Mouse (Mus musculus): ENCODE results near the gene Sphk2.
A peak's percentile ranks its signal among the peaks of the same experiment; 100 is the strongest.

The Sphk2 gene

DNA sequence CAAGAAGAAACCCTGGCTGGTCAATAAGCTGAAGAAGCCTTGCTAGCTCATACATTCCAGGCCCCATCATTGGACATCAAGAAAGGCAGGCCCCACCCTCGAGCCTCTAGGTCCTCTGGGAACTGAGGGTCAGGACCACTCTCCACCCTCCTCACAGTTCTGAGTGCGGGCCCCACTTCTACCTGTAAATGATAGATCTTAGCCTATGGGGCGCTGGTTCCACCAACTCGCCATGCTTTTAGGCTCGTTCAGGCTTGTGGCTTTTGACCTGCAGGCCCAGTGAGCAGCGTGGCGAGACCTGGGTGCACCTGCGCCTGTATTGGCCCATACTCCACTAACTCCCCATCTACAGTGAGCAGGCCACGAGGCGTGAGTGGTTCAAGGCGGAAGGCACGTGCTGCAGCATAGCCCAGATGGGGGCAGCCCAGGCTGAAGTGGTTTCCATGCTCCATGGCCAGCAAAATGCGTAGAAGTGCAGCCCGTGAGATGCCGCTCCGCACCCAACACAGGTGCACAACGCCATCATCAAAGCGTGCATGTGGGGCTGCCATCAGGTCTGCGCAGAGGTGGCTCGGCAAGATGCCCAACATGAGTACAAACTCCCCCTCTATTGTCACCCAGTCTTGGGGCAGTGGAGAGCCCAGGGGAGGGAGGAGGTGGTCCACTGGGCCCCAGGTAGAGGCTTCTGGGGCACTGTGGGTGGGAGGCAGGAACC, 7.2 kb downstream of the Sphk2 start:
- no peak for DNase-seq (ENCODE audit: low spot score)

DNA sequence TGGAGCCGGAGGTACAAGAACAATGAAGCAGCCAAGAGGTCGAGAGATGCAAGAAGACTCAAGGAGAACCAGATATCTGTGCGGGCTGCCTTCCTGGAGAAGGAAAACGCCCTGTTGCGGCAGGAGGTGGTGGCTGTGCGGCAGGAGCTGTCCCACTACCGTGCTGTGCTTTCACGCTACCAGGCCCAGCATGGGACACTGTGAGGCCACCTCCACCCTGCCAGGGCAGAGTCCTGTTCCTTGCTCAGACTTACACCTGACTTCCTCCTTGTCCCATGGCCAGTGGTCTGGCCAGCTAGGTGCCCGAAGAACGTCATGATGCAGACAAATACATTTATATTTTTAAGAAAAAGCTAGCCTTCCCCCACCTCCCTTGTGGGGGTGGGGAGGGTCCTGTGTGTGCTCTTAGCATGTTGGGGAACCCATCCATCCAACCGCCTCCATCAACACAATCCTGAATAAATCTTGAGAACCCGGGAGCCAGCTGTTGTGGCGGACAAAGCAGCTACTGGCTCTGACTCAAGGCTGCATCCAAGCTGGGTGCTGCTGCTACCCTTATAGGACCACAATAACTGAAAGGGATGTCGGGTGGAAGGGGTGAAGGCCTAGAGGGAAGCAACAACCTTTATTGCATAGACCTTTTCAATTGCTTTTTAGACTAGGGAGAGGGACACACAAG, 8.0 kb downstream of the Sphk2 start:
- DNase-seq (ENCODE audit: low spot score) = no peak

DNA sequence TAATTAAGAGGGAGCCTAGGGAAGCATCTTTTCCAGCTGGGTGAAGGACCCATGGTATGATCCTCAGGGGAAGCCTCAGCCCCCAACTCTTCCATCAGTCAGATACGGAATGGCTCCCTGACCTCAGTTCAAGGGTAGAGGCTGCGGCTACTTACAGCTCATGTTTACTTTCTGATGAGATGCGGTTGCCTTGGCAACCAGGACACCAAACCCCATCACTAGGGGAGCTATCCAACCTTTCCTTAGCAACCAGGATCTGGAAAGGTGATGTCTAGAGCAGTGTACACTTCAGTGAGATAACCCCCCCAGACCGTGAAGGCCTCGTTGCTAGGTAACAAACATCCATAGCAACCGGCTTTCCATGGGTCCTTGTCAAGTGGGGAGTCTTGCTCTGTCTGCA, 8.8 kb downstream of the Sphk2 start:
- DNase-seq (ENCODE audit: low spot score) = peak; percentile 71

DNA sequence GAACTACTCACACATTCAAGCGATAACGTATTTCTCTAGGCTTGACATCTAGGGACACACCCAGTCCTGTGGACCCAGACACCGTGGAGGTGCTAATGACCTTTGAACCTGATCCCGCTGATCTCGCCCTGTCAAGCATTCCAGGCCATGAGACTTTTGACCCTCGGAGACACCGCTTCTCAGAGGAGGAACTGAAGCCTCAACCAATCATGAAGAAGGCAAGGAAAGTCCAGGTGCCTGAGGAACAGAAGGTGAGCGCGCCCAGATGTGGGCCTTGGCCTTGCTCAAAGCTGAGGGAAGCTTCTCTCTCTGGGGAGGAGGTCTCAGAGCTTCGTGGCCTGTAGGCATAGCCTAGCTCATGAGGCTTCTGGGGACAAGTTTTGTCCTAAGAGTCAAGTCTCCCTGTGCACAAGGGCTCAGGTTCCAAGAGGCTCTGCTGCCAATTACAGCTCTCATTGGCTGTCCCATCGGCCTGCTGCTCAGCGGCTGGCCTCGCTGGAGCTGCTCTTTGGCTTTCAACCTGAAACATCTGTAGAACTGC, 9.5 kb downstream of the Sphk2 start:
- peak; percentile 49 for DNase-seq (ENCODE audit: low spot score)

DNA sequence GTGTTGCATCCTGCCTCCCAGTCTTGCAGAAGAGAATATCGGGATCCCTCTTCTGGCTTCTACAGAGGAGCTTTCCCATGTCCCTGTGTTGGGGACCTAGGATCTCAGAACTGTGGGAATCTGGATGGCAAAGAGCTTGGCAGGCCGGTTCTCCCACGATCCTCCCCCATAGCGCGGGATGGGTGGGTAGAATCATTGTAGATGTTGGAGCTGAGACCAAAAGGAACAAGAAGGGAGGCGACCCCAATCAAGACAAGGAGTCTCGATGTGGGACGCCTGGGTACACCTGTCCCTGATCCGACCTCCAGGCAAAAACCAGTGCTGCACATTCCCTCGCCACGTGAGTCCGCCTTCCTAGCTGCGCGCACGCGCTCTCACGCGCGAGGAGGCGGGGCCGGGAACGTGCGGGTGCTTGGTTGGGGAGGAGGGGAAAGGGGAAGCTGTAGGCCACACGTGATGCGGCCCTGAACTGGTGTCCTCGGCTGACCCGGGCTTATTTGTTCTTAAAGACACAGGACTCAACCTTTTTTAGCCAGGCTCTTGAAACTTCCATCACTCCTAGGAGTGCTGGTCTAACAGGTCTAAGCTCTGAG, 10.3 kb downstream of the Sphk2 start:
- peak; percentile 94 for DNase-seq (ENCODE audit: low spot score)

DNA sequence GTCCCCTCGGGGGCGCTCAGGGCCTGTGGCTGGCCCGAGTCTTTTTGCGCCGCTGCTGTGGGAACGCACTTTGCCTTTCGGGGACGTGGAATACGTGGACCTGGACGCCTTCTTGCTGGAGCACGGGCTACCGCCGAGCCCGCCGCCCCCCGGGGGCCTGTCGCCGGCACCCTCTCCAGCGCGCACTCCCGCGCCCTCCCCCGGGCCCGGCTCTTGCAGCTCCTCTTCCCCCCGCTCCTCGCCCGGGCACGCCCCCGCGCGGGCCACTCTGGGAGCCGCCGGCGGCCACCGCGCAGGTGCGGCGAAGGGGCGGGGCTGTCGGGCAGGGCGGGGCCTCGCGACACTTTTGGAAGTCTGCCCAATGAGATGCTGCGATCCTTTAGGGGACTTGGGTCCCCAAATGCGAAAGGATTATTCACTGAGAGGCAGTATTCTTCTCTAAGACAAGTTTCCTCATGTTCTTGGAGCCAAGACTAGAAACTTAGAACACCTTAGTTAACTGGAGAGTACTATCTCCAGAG, 11.0 kb downstream of the Sphk2 start:
- DNase-seq (ENCODE audit: low spot score) = peak; percentile 82

DNA sequence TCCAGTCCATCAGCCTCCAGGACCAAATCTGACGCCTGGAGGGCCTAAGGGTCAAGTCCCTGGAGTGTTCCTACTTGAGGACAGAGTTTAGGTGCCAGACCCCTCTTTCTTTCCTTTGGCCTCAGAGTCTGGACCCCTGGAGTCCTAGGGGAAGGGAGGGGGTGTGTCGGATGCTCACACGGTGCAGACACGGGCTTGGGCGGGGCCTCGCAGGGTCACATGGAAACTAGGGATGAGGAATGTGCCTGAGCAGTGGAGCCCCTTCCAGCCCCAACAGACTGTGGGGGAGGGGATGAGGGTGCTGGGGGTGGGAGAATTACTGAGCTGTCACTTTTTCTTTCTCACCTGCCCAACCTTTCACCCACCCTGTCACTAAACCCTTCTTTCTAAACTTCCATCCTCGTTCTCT, 11.9 kb downstream of the Sphk2 start:
- DNase-seq (ENCODE audit: low spot score) = peak; percentile 79

DNA sequence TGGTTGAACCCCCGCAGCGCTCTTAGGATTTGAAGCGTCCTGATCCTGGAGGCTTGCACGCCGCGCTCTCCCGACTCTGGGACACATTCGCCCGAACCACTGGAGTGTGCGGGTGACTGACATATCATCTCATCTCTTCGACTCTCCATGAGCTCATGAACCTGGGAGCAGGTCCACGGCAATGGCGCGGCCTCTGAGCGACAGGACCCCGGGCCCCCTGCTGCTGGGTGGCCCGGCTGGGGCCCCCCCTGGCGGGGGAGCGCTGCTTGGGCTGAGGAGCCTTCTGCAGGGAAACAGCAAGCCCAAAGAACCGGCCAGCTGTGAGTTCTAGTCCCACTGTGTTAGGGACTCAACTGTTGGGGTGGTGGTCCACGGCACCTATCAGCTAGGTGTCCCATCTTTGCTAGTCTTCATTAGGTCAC, 12.3 kb downstream of the Sphk2 start:
- no peak for DNase-seq (ENCODE audit: low spot score)

DNA sequence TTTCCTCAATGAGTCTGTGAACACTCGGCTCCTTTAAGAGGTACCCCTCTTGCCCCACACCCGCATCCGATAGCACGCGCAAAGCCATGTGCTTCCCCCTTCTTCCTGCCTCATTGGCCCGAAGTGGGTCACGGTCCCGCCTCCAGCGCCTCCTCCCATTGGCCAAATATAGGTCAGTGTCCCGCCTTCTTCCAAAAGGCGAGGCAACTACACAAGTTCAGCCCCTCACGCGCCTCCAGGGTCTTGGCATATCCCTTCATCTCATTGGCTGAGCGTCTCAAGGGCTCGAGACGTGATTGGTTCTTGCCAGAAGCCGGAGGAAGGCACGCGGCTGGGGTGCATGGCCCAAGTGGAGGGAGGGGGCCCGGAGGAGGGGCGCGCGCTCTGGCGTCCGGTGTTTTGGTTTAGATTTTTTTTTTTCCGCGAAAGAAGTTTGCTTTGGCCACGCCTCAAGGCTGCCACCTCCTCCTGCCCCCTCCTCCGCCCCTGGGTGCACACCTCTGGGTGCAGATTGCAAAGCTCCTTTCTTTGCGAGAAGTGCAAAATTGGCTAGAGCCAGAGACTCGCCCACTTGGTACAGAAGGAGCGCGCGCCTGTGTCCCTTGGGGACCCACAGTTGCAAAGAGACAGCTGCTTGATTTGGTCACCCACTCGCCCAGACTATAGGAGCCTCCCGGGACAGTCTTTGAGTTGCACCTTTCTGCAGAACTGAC, 12.9 kb downstream of the Sphk2 start, which contains the start of gene Dbp:
Dbp (plus strand) TSS at position 359 of the 713 bp plus-strand sequence.
- peak; percentile 100 for DNase-seq (ENCODE audit: low spot score)

DNA sequence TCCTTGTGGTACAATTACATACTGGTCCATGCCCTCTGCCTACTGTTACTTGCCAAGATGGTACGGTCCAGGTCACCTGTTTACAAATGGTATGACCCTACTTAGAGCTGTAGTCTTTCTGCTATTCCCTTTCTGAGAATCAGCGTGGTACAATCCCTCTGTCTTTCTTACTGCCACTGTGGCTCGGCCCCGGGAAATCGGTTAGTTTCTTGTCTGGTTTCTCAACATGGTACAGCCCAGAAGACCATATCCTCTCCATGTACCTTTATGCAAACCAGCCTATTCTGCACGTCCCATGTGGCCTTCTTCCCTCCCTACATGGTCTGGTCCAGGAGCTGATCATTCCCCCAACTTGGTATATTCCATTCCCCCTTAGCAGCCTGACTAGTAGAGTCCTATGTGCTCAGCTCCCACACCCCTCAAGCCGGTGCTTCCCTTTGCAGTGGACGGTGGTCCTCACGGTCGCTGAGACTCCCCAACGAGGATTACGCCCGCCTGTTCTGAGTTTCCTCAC, 13.7 kb downstream of the Sphk2 start:
- peak; percentile 88 for DNase-seq (ENCODE audit: low spot score)

DNA sequence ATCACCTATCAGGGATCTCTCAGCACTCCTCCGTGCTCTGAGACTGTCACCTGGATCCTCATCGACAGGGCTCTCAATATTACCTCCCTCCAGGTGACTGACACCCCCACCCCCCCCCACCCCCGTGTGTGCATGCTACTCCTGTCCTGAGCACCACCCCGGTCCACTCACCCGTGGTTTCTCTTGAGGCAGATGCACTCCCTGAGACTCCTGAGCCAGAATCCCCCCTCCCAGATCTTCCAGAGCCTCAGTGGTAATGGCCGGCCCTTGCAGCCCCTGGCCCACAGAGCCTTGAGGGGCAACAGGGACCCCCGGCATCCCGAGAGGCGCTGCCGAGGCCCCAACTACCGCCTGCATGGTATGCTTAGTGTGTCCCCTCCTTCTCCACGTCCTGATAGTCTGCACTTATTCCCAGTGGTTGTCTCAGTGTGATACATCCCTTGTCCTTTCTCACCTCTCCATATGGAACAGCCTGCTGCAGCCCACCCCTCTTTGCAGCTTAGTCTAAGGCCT, 14.2 kb downstream of the Sphk2 start:
- DNase-seq (ENCODE audit: low spot score) = no peak

DNA sequence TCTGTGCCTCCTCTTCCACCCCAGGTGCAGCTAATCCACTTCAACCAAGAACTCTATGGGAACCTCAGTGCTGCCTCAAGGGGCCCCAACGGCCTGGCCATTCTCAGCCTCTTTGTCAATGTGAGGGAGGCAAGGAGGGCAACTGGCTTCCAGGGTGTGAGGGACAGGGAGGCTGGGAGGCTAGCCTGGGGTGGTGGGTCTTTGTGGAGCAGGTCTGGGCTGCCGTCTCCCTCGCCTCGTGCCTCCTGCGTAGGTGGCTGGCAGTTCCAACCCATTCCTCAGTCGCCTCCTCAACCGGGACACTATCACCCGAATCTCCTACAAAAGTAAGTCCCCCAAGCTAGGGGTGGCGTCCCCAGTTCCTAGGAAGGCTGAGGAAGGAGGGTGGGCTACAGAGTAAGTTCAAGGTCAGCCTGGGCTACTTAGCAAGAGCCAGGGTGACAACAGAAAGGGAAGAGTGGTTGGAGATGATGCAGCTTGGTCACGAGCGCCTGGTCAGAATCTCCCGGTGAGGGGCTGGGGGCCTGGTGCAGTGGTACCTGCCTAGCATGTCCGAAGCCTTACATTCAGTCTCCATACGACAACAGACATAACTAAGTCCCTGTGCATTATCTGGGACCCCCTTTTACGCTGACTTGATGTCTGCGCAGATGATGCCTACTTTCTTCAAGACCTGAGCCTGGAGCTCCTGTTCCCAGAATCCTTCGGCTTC, 14.8 kb downstream of the Sphk2 start:
- DNase-seq (ENCODE audit: low spot score) = no peak

DNA sequence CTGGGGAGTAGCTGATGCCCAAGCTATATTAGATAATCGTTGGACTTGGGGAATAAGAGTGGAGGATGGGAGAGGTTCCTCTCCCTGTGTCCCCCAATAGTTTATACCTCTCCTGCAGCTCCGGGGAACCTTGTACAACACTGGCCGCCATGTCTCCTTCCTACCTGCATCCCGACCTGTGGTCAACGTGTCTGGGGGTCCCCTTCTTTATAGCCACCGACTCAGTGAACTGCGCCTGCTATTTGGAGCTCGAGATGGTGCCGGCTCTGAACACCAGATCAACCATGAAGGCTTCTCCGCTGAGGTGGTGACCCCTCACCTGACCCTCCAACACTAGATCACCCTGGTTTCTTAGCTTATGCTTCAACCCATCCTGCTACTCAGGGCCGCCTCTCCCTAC, 15.5 kb downstream of the Sphk2 start:
- no peak for DNase-seq (ENCODE audit: low spot score)

DNA sequence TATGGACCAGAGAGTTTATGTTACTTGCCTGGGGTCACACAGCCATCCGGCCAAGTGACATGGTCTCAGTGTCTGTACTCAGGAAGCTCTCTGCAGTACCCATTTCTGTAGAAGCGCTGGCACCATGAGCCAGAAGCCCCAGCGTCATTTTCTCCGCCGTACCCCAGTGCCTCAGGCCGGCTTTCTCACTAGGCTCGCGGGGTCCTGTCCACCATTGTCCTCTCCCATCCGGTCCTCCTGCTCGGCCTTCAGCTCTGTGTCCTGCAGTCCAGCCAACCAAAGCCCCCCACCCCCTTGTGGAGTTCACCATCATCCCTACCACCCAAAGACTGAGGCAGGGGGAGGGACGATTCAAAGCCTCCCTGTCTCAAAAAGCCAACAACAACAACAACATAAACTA, 16.2 kb downstream of the Sphk2 start:
- DNase-seq (ENCODE audit: low spot score) = no peak

DNA sequence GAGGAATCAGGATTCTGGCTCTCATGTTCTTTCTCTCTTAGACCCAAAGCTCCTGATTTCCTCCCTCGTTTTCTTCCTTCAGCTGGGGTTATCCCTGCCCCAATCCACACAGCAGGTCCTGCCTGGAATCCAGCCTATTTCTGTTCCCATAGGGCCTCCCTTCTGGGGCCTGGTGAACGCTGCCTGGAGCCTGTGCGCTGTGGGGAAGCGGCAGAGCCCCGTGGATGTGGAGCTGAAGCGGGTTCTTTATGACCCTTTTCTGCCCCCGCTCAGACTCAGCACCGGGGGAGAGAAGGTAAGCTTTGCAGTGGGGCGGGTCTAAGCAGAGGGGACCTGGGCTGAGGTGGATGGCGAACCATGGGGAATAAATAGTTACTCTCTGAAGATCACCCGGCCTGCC, 16.7 kb downstream of the Sphk2 start:
- DNase-seq (ENCODE audit: low spot score) = no peak

DNA sequence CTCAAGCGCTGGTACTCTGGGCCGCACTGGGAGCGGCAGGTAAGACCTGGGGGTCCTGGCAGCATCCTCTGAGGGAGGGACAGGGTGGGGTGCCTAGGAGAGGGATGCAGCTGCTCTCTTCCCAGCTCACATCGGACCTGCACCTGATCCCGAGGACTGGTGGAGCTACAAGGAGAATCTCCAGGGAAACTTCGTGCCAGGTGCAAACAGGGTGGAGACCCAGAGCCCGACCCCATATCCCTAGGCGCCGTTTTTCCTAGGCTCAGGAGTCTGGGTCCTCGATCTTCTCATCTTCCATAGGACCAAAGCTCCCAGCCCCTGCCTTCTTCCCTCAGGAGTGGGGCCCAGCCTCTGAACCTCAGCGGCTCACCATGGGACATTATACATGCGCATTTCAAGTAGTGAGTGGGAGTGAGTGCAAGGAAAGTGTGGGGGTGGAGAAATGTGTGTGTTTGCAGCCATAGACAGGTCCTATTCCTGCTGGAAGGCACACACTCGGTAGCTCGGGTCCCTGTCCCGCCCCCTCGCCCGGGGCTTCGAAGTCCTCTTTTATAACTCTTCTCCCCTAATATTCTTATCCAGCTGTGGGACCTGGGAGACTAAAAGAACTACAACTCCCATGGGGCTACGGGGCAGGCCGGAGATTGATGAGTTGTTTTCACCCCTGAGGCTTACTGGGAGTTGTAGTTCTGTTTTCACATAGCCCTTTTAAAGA, 17.3 kb downstream of the Sphk2 start:
- peak; percentile 89 for DNase-seq (ENCODE audit: low spot score)

DNA sequence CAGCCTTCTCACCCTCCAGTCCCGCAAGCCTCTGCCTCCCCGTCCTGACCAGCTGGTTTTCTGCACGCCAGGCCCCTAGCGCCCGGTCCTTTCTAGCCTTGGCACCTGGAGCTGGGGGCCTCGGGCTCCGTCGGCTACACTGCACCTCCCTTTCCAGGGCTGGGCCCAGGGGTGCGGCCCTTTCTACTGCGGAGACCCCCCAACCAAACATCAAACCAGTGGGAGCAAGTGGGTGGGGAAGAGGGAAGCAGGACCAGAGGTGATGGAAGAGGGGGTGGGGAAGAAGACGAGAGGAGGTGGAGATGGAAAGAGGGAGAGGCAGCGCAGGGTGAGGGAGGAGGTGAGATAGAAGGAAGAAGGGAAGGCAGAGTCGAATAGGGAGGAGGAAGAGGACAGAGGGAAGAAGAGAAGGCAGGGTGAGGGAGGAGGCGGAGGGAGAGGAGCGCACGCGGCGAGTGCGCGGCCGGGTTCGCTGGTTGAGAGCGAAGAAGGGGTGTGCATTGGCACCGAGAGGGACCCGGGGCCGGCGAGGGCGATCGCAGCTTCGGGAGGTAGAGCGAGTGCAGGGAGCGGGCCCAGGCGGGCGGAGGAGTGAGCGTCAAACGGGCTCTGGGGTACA, 18.2 kb downstream of the Sphk2 start, which contains the start of gene Car11:
Car11 (plus strand) TSS at position 321 of the 619 bp plus-strand sequence.
- no peak for DNase-seq (ENCODE audit: low spot score)

DNA sequence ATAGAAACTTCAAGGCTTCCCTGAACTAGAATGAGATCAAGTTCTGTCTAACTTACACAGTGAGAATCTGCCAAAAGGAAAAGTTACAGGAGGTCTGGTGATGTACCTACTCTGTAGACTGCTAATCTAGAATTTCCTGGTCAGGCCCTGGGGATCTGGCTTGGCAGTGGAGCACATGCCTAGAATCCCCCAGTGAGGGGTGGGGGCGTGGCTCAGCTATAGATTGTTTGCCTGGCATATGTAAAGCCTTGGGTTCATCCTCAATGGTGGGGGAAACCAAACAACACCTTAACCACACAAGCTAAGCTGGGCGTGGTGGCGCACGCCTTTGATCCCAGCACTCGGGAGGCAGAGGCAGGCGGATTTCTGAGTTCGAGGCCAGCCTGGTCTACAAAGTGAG, 19.9 kb downstream of the Sphk2 start:
- no peak for DNase-seq (ENCODE audit: low spot score)

DNA sequence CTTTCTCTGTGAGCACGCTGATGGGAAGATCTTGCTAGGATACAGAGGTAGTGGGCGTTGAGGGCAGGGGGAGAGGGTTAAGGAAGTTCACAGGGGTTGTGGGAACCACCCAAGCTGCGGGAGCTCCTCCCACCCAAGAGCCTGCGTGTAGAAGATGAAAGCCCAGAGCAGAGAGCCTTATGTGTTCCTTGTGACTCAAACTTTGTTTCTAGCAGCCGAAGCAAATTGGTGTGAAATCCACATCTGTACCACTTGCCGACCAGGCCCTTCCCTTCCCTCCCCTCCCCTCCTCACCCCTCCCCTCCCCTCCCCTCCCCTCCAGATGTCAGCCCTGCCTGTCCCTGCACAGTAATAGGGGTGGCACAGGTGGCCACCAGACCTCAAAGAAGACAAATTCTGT, 22.7 kb downstream of the Sphk2 start:
- DNase-seq (ENCODE audit: low spot score) = peak; percentile 60
